9 mouse cellular contexts compared by ENCODE assay signal in the genomic region with DNA sequence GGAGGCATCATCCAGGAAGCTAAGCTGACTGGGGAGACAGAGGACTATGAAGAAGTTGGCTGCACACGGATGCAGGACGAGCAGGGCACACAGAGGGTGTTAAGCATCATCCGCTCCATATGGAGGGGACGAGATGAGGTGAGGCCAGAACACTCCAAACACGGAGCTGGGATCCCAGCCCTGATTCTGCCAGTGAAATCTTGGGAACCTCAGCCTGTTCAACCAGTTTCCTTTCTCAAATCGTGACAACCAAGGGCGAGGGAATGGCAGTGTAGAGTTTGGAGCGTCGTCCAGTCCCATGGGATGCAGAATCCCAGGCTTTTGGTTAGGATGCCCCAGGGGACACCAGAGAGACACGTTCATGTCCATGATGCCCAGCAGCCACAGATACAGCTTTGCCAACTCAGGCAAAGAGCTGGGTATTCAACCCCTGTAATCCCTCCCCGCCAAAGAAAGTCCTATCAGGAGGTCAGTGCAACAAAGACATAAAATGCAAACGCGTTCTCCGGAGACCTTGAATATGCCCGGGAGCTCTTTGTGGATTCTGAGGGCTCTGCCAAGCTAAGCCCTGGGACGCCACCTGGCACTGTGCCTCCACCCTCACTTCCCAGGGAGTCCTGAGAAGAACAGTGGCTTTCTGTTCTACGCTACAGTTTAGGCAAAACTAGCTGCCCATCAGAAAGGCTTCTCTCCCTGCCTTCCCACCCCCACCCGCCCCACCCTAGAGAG.
DNase-seq lines count a peak whose midpoint lies in the region; ATAC-seq lines count a peak whose summit lies in the region.
"Had no signal": no experiment of that assay in that cellular context is flagged by ENCODE, and none has a peak within 500 bp of the region (broad histone marks: within the 10 kb centered on the region; RNA-seq: fewer than 3 reads in every experiment).

No protein-coding gene starts in this region.

- 63% methylated on average over 18 of the region's 18 CpGs for WGBS in embryonic facial prominence, embryonic 13.5 days
- WGBS in embryonic facial prominence, embryonic 10.5 days = 70% methylated on average over 18 of the region's 18 CpGs
- WGBS in heart, embryonic 13.5 days = 70% methylated on average over 18 of the region's 18 CpGs

- peak overlapping the region; percentile 21; the same call in 1 of the 2 replicates for H3K4me2 ChIP-seq in embryonic facial prominence, embryonic 13.5 days
- no peak overlapping the region for H3K4me2 ChIP-seq in heart, embryonic 13.5 days

- intact Hi-C loops in left cerebral cortex, postnatal 4 days (cut with DNase I) = no loop called here

- DNase-seq in embryonic facial prominence, embryonic 10.5 days (ENCODE audit: low spot score) = no peak
- DNase-seq in ovary, postnatal 36 days (ENCODE audit: low spot score) = peak; percentile 77
- DNase-seq in ovary, postnatal 14 days (ENCODE audit: low spot score) = no peak
- peak; percentile 84 for DNase-seq in left cerebral cortex, postnatal 4 days
- no peak for DNase-seq in retina, postnatal 1 day
- no peak for DNase-seq in urinary bladder, adult 2 months (ENCODE audit: low spot score)

- no peak for ATAC-seq in embryonic facial prominence, embryonic 13.5 days (ENCODE audit: insufficient number of reproducible peaks, insufficient read depth, low FRiP score, low TSS enrichment, low read depth)
- no peak for ATAC-seq in heart, embryonic 13.5 days (ENCODE audit: extremely low read depth, insufficient number of reproducible peaks, low FRiP score, low TSS enrichment)

- no peak overlapping the region for H3K4me3 ChIP-seq in embryonic facial prominence, embryonic 13.5 days
- H3K4me3 ChIP-seq in embryonic facial prominence, embryonic 10.5 days = no peak overlapping the region
- no peak overlapping the region for H3K4me3 ChIP-seq in heart, embryonic 13.5 days

- peak overlapping the region; percentile 73 for H3K27ac ChIP-seq in embryonic facial prominence, embryonic 13.5 days
- no peak overlapping the region for H3K27ac ChIP-seq in embryonic facial prominence, embryonic 10.5 days (replicated peaks)
- peak overlapping the region; percentile 42; the same call in 1 of the 2 replicates for H3K27ac ChIP-seq in heart, embryonic 13.5 days (replicated peaks)
- H3K27ac ChIP-seq: kidney, postnatal 0 days had no signal

- H3K4me1 ChIP-seq in embryonic facial prominence, embryonic 13.5 days = peaks cover 31% of the 10 kb centered on the region
- H3K4me1 ChIP-seq in embryonic facial prominence, embryonic 10.5 days = peaks cover 39% of the 10 kb centered on the region
- peaks cover 33% of the 10 kb centered on the region for H3K4me1 ChIP-seq in heart, embryonic 13.5 days

- peaks cover 14% of the 10 kb centered on the region for H3K36me3 ChIP-seq in embryonic facial prominence, embryonic 13.5 days
- peaks cover 26% of the 10 kb centered on the region for H3K36me3 ChIP-seq in embryonic facial prominence, embryonic 10.5 days (replicated peaks)
- peaks cover 37% of the 10 kb centered on the region for H3K36me3 ChIP-seq in heart, embryonic 13.5 days

- H3K27me3 ChIP-seq in embryonic facial prominence, embryonic 13.5 days = no peaks in the 10 kb centered on the region
- H3K27me3 ChIP-seq in embryonic facial prominence, embryonic 10.5 days (replicated peaks; ENCODE audit: low read depth, poor library complexity, severe bottlenecking) = 0 out of 2 replicates have a peak, but pooled peaks cover 5% of the 10 kb centered on the region
- H3K27me3 ChIP-seq in heart, embryonic 13.5 days (replicated peaks) = no peaks in the 10 kb centered on the region

- no peaks in the 10 kb centered on the region for H3K9me3 ChIP-seq in embryonic facial prominence, embryonic 13.5 days
- H3K9me3 ChIP-seq in embryonic facial prominence, embryonic 10.5 days = no peaks in the 10 kb centered on the region
- H3K9me3 ChIP-seq in heart, embryonic 13.5 days = no peaks in the 10 kb centered on the region

- H3K9ac ChIP-seq in embryonic facial prominence, embryonic 13.5 days = no peak overlapping the region; the same call in 1 of the 2 replicates
- peak overlapping the region; percentile 14; the same call in 1 of the 2 replicates for H3K9ac ChIP-seq in heart, embryonic 13.5 days

Comparison
In these comparisons a context has a peak if more than half of its experiments do, and no peak if none do; other contexts are left out.
1. DNase-seq: peak in ovary, postnatal 36 days (single experiment) and left cerebral cortex, postnatal 4 days (single experiment); none in embryonic facial prominence, embryonic 10.5 days (single experiment), ovary, postnatal 14 days (single experiment), retina, postnatal 1 day (single experiment) and urinary bladder, adult 2 months (single experiment).